Mouse (Mus musculus): Measurements from ENCODE around the gene B4galt2.

B4galt2 gene

DNA sequence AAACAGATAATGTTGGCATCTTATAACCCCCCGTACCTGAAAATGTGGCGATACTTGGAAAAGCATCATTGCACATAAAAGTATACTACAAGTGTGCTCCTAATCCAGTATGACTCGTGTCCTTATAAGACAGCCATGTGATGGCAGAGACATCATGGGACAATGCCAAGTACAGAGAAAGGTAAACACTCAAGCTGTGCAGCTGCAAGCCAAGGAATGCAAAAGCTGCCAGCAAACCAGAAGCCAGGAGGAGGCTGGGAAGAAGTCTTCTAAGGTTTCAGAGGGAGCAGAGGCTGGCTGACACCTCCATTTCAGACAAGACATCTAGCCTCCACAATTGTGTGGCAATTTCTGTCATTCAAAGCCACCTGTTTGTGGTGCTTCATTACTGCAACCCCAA lies 22.9 kb upstream of the B4galt2 start:
- DNase-seq, result no peak

- no peak for DNase-seq
These were observed 21.5 kb upstream of the B4galt2 start for GRCm38 (mm10) chr4:117904761-117905160.

- no peak for DNase-seq
These were observed 20.8 kb upstream of the B4galt2 start for GRCm38 (mm10) chr4:117904094-117904493.

DNA sequence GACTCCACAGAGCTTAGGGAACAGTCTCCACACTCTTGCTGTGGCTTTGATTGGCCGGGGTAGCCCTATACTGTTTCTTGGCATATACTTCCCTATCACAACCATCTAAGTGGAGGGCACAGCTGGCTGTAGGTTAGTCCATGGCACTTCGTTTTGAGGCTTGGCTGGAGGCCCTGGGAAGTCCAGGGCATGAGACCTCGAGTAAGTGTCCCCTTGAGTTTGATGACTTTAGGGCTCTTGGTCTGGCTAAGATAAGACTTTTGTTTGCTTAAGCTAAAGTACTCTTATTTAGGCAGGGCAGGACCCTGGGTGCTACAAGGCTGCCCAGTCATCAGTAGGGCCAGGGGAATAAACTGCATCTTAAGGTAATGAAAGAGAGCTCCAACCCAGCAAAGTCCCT lies 14.8 kb upstream of the B4galt2 start:
- DNase-seq, result no peak

DNA sequence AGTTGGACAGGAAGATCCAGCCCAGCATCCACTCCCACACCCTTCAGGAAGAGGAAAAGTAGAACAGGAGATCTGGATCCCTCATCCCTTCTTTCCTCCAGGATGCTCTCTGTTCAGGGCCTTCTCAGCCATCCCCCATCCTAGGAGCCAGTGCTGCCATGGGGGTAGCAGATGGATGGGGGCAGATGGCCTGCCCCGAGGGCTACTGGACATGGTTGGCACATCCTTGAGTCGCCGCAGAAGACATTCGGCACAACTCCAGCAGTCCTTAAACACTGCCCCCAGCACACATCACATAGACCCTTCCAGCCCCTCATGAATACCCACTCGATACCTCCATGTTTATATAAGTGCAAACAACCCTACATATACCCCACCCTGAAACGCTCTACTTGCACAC lies 12.7 kb upstream of the B4galt2 start:
- no peak for DNase-seq

GRCm38 (mm10) chr4:117895339-117895738 lies 12.1 kb upstream of the B4galt2 start:
- DNase-seq, result no peak

- DNase-seq, result no peak
These were observed 11.3 kb upstream of the B4galt2 start for GRCm38 (mm10) chr4:117894601-117895000.

GRCm38 (mm10) chr4:117893376-117893775 lies 10.1 kb upstream of the B4galt2 start:
- DNase-seq, result peak; percentile 45 to 71

DNA sequence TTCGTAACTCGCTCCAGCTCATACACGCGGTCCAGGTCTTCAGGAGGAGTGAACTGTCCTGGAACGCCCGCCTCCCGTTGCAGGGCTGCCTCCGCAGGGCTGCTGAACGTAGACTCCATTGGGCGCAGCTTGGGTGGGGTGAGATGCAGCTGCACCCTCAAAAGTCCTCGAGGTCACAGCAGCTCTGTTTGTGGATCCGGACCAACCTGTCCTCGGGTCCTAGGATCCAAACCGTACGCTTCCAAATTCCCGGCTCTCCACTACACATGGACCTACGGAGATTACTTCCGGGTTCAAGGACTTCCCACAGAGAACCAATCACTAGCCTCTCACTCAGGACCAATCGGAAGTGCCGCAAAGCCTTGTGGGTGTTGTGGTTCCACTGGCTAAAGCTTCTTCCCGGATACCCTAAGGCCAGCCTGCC lies 8.5 kb upstream of the B4galt2 start, which contains the start of gene Dph2:
TSS of gene Dph2 (minus strand) at position 295 of the 424 bp plus-strand sequence.
- DNase-seq, result peak; percentile 65 to 77

GRCm38 (mm10) chr4:117890750-117891149 lies 7.5 kb upstream of the B4galt2 start:
- no peak for DNase-seq

DNA sequence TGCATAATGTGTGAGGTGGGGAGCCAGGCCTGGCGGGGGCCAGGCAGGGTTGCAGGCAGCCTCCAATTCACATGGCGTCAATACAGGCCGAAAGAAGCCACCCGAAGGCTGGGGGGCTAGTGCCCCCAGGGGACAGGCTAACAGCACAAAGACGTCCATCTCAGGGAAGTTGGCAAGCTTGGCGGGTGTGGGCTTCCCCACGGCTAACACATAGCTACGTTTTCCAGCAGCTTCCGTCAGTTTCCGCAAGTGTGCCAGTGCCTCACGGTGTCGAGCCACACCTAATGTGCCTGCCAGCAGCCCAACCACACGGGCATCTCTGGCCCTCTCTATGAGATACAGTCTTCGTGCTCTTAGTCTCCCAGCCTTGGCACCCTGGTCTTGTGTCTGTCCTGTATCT lies 6.7 kb upstream of the B4galt2 start:
- no peak for DNase-seq

DNA sequence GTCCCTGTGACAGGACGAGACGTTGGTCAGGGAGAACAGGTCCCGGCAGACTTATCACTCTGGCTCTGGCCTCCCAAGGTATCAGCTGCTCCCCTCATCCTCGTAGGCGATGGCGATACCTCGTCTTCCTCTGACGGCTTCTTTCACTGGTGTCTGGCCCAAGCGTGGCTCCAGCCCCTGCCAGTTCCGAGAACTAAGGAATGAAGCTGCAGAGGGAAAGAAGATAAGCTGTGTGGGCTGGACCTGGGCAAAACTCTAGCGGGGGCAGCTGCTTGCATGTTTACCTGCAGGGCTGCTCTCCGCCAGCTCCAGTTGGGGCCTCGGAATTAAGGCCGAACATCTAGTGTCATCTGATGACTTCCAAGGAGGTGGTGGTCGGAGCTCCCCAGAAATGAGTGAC lies 6.2 kb upstream of the B4galt2 start:
- no peak for DNase-seq

DNA sequence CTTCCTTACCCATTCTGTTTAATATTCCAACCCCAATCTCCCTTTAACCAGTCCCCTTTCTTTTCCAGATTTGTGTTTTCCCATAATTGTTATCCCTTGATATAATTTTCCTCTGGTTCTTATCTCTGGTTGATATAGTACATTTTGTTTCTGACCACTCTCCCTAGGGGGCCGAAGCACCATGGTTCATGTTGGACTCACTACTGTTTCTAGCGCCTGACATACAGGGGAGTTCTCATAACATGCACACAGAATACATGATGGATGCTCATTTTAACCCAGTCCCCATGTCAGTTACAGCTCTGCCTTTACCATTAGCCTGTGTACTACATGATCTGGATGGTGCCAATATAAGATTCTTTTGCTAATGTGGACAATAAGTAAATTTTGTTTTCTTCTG lies 4.6 kb upstream of the B4galt2 start:
- no peak for DNase-seq

DNA sequence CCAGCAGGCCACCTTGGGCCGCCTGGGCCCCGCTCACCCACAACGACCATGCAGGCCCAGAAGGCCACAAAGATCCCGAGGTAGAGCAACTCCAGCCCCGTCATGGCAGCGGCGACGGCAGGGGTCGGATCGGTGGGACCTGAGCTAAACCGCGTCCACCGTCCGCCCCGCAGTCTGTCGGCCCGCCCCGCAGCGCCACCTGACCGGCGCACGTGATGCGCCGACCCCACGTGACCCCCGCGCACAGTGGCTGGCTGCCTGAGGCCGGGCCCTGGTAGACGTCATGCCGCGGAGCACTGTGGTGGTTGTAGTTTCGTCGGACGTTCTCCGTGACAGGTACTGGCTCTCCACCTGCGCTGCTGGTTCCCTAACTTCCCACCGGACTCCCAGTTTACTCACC lies 3.8 kb upstream of the B4galt2 start, which contains the start of gene Atp6v0b:
TSS of gene Atp6v0b (minus strand) at position 201 of the 400 bp plus-strand sequence.
- DNase-seq, result peak; percentile 87 to 94

- DNase-seq, result peak in 1 of 2 experiments; percentile 27
These were observed 3.4 kb upstream of the B4galt2 start for GRCm38 (mm10) chr4:117886644-117887043.

GRCm38 (mm10) chr4:117885994-117886393 lies 2.7 kb upstream of the B4galt2 start:
- DNase-seq, result no peak

GRCm38 (mm10) chr4:117885093-117885492 lies 1.8 kb upstream of the B4galt2 start:
- DNase-seq, result no peak

- no peak for DNase-seq
These were observed 859 bp upstream of the B4galt2 start for GRCm38 (mm10) chr4:117884146-117884545.

- no peak for DNase-seq
These were observed 4.6 kb downstream of the B4galt2 start for GRCm38 (mm10) chr4:117878703-117879102.

DNA sequence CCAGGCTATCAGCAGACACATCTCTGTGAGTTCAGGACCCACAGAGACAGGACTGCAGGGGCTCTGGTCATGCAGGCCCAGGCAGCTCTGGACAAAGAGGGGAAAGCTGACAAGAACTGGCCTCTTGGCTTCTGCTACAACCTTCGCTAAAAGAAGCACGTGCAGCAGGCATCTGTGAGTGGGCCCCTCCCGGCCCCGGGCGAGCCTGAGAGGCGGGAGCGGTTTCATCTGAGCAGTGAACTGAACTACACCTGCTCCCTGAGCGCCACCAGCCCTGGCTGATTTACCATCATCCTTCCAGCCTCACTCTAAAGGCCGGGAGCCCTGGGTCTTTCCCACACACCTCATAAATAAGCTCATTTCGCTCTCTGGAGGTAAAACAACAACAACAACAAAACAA lies 5.0 kb downstream of the B4galt2 start:
- no peak for DNase-seq

GRCm38 (mm10) chr4:117873615-117874014 lies 9.7 kb downstream of the B4galt2 start:
- DNase-seq, result no peak

DNA sequence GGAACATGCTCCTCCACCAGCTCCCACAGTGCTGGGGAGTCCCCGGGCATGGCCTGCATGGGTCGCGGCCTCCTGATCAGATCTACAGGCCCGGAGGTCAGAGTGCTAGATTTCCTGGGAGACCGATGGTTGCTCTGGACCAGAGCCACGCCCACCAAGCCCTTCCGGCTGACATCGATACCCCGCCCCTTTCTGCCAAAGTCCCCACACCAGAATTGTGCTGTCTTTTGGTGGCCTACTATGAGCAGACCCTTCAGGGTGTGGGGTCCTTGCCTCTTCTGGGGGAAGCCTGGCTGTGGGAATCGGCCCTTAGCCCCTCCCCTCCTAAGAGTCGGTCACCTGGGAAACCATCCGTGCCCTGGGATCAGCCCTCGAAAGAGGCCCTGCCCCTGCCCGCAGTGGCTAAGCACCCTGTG lies 10.8 kb downstream of the B4galt2 start, which contains the start of gene Ccdc24:
TSS of gene Ccdc24 (minus strand) at position 87 of the 416 bp plus-strand sequence.
- DNase-seq, result no peak

DNA sequence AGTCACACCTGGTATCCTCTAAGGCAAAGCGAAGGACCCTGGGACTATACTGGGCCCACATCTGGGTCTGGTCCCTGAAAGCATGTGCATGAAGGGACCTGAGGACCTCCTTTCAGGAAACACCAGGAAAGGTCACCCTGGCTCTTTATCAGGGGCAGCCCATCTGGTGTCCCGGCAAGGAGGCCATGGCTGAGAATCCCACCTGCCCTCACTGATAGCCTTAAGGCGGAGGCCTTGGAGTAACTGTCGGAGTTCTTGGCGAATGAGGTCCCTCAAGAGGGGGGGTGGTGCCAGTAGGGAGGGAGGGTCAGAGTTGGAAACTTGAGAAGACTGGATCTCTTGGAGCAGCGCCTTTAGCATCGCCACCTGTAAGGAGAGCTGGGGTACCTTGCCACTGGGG lies 11.5 kb downstream of the B4galt2 start:
- DNase-seq, result no peak

DNA sequence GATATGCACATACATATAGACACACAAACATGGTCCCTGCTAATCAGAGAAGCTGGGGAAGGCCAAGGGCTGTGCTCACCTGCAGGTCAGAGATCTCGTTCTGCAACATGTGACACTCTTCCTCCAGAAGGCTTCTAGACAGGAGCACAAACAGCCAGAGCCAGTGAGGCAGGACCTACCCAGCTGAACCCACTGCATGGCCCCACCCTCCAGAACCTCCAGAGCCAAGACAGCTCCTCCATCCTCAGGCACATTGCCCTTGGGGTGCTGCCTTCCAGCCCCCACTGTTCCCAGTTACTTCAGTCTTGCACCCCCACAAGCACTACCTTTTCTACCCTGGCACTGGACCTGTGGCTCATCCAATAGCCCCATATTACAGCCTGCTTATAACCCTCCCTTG lies 12.8 kb downstream of the B4galt2 start:
- no peak for DNase-seq

GRCm38 (mm10) chr4:117869317-117869716 lies 14.0 kb downstream of the B4galt2 start:
- DNase-seq, result no peak
